Mouse (Mus musculus) intestine, embryonic 16.5 days (tissue): ENCODE data around the gene Dpp6. TPM values are rescaled to one million over a fixed set of nuclear protein-coding genes. Genes with fewer than 3 reads are reported as not detected.

ENCODE experiments used
- ATAC-seq: fragments of 200-750 bp; cut with Nextera tagmentation; 2 replicates; pipeline ENCODE4 v1.8.0; 2017; ENCODE audit warnings: moderate TSS enrichment, moderate library complexity
- H3K27ac ChIP-seq: fragments of 300-500 bp; sonication (generic); 2 replicates; pipeline ENCODE4 v1.5.1; 2014; ENCODE audit warnings: mild to moderate bottlenecking, low read length
- H3K27me3 ChIP-seq: fragments of 300-500 bp; sonication (generic); replicated peaks from 2 replicates; pipeline ENCODE4 v1.6.1; 2014; ENCODE audit warnings: low read length, control low read depth, mixed read lengths; ENCODE audit not compliant: control insufficient read depth, insufficient read depth
- H3K36me3 ChIP-seq: fragments of 300-500 bp; sonication (generic); 2 replicates; pipeline ENCODE4 v1.6.1; 2014; ENCODE audit warnings: low read length, control low read depth; ENCODE audit not compliant: control insufficient read depth, insufficient read depth
- H3K4me1 ChIP-seq: fragments of 300-500 bp; sonication (generic); 2 replicates; pipeline ENCODE4 v1.6.1; 2014; ENCODE audit warnings: low read length, control low read depth, mixed read lengths; ENCODE audit not compliant: control insufficient read depth, insufficient read depth
- H3K4me2 ChIP-seq: fragments of 300-500 bp; sonication (generic); 2 replicates; pipeline ENCODE4 v1.6.1; 2014; ENCODE audit warnings: low read depth, low read length, control low read depth
- H3K4me3 ChIP-seq: fragments of 300-500 bp; sonication (generic); 2 replicates; pipeline ENCODE4 v1.5.1; 2014; ENCODE audit warnings: mild to moderate bottlenecking, low read length
- H3K9ac ChIP-seq: fragments of 300-500 bp; sonication (generic); 2 replicates; pipeline ENCODE4 v1.6.1; 2014; ENCODE audit warnings: low read depth, low read length
- H3K9me3 ChIP-seq: fragments of 300-500 bp; sonication (generic); 2 replicates; pipeline ENCODE4 v1.6.1; 2016; ENCODE audit warnings: low read length, control low read depth; ENCODE audit not compliant: control insufficient read depth
- WGBS: fragments of 180-500 bp; shearing (Covaris S2); extraction: QIAGEN DNeasy Blood & Tissue Kit; methylation state at CpG from one replicate; pipeline ENCODE4 v1.1.7; 2014; 5-methylcytosine and 5-hydroxymethylcytosine counted together
- polyA plus RNA-seq: library from polyadenylated mRNA; unstranded; fragments of >200 nt; fragmentation: Nextera tagmentation; extraction: Ambion mirVana; gene quantifications from 2 replicates; pipeline ENCODE4 v1.2.1, GENCODE M21; 2015

Dpp6 gene
- polyA plus RNA-seq, 1 experiment from 2014 or later = 1.3 TPM

- 28% methylated on average over 1 of the region's 1 CpGs for WGBS
- H3K4me3 ChIP-seq = no peak overlapping the region
- no peak for ATAC-seq
- no peaks in the 10 kb centered on the region for H3K4me1 ChIP-seq
- H3K4me2 ChIP-seq = no peak overlapping the region
- no peaks in the 10 kb centered on the region for H3K27me3 ChIP-seq
- no peaks in the 10 kb centered on the region for H3K36me3 ChIP-seq
- H3K9ac ChIP-seq = no peak overlapping the region
- no peak overlapping the region for H3K27ac ChIP-seq
- H3K9me3 ChIP-seq = no peaks in the 10 kb centered on the region
These were observed 499.7 kb downstream of the Dpp6 start for GRCm38 (mm10) chr5:27316674-27317073.

- ATAC-seq = no peak
- Histone ChIP-seq H3K4me1 (no peaks in the 10 kb centered on the region), H3K4me3 (no peak overlapping the region), H3K27me3 (no peaks in the 10 kb centered on the region), H3K36me3 (no peaks in the 10 kb centered on the region), H3K4me2 (no peak overlapping the region), H3K27ac (no peak overlapping the region), H3K9ac (no peak overlapping the region), H3K9me3 (no peaks in the 10 kb centered on the region)
These were observed 500.3 kb downstream of the Dpp6 start for GRCm38 (mm10) chr5:27317264-27317663.

- Histone ChIP-seq H3K36me3 (no peaks in the 10 kb centered on the region), H3K4me3 (no peak overlapping the region), H3K4me1 (no peaks in the 10 kb centered on the region), H3K4me2 (no peak overlapping the region), H3K9me3 (no peaks in the 10 kb centered on the region), H3K27ac (no peak overlapping the region), H3K9ac (no peak overlapping the region), H3K27me3 (no peaks in the 10 kb centered on the region)
- 94% methylated on average over 1 of the region's 1 CpGs for WGBS
- no peak for ATAC-seq
These were observed 500.8 kb downstream of the Dpp6 start for GRCm38 (mm10) chr5:27317832-27318231.

- Histone ChIP-seq H3K27ac (no peak overlapping the region), H3K4me2 (no peak overlapping the region), H3K4me1 (no peaks in the 10 kb centered on the region), H3K4me3 (no peak overlapping the region), H3K9me3 (no peaks in the 10 kb centered on the region), H3K27me3 (no peaks in the 10 kb centered on the region), H3K36me3 (no peaks in the 10 kb centered on the region), H3K9ac (no peak overlapping the region)
- 82% methylated on average over 4 of the region's 4 CpGs for WGBS
- ATAC-seq = no peak
These were observed 502.7 kb downstream of the Dpp6 start for GRCm38 (mm10) chr5:27319731-27320130.

GRCm38 (mm10) chr5:27322895-27323792 lies 506.1 kb downstream of the Dpp6 start:
- Histone ChIP-seq H3K9ac (no peak overlapping the region), H3K4me2 (no peak overlapping the region), H3K9me3 (no peaks in the 10 kb centered on the region), H3K27me3 (no peaks in the 10 kb centered on the region), H3K4me3 (no peak overlapping the region), H3K4me1 (no peaks in the 10 kb centered on the region), H3K27ac (no peak overlapping the region), H3K36me3 (no peaks in the 10 kb centered on the region)
- ATAC-seq = no peak
- 78% methylated on average over 3 of the region's 3 CpGs for WGBS

- WGBS = 53% methylated on average over 3 of the region's 3 CpGs
- ATAC-seq = no peak
These were observed 507.4 kb downstream of the Dpp6 start for GRCm38 (mm10) chr5:27324346-27324928.

GRCm38 (mm10) chr5:27336698-27337097 lies 519.7 kb downstream of the Dpp6 start:
- ATAC-seq = no peak
- Histone ChIP-seq H3K4me3 (no peak overlapping the region), H3K4me2 (no peak overlapping the region), H3K27me3 (no peaks in the 10 kb centered on the region), H3K27ac (no peak overlapping the region), H3K9ac (no peak overlapping the region), H3K9me3 (no peaks in the 10 kb centered on the region), H3K36me3 (no peaks in the 10 kb centered on the region), H3K4me1 (no peaks in the 10 kb centered on the region)
- WGBS = 56% methylated on average over 2 of the region's 2 CpGs

More at GRCm38 (mm10) chr5:27324346-27324928, 507.4 kb downstream of the Dpp6 start:
- no peaks in the 10 kb centered on the region for H3K9me3 ChIP-seq
- no peak overlapping the region for H3K4me2 ChIP-seq
- H3K27me3 ChIP-seq = no peaks in the 10 kb centered on the region
- H3K4me1 ChIP-seq = no peaks in the 10 kb centered on the region
- no peak overlapping the region for H3K9ac ChIP-seq
- H3K36me3 ChIP-seq = no peaks in the 10 kb centered on the region
- H3K27ac ChIP-seq = no peak overlapping the region
- H3K4me3 ChIP-seq = no peak overlapping the region

- H3K4me1 ChIP-seq = no peaks in the 10 kb centered on the region
- no peak overlapping the region for H3K9ac ChIP-seq
- H3K4me3 ChIP-seq = no peak overlapping the region
- H3K36me3 ChIP-seq = no peaks in the 10 kb centered on the region
- no peak overlapping the region for H3K4me2 ChIP-seq
- H3K27ac ChIP-seq = no peak overlapping the region
- no peaks in the 10 kb centered on the region for H3K9me3 ChIP-seq
- 84% methylated on average over 5 of the region's 5 CpGs for WGBS
- ATAC-seq = no peak
- no peaks in the 10 kb centered on the region for H3K27me3 ChIP-seq
These were observed 522.4 kb downstream of the Dpp6 start for GRCm38 (mm10) chr5:27339196-27340030.

- Histone ChIP-seq H3K27ac (no peak overlapping the region), H3K9ac (no peak overlapping the region), H3K36me3 (no peaks in the 10 kb centered on the region), H3K4me2 (no peak overlapping the region), H3K9me3 (no peaks in the 10 kb centered on the region), H3K27me3 (no peaks in the 10 kb centered on the region), H3K4me3 (no peak overlapping the region), H3K4me1 (no peaks in the 10 kb centered on the region)
- no peak for ATAC-seq
- WGBS = 58% methylated on average over 6 of the region's 6 CpGs
These were observed 525.3 kb downstream of the Dpp6 start for GRCm38 (mm10) chr5:27342276-27342675.
